Mouse (Mus musculus) embryo, embryonic 10.5 days (tissue): Measurements from ENCODE around the gene 4931429L15Rik.

ENCODE experiments used
- DNase-seq: peaks from one replicate; pipeline ENCODE4 v3.0.0-alpha.2; 2015; ENCODE audit warnings: low spot score

The 4931429L15Rik gene

GRCm38 (mm10) chr9:46327706-46328571, 8.2 kb upstream of the 4931429L15Rik start:
- peak; percentile 45 for DNase-seq

DNA sequence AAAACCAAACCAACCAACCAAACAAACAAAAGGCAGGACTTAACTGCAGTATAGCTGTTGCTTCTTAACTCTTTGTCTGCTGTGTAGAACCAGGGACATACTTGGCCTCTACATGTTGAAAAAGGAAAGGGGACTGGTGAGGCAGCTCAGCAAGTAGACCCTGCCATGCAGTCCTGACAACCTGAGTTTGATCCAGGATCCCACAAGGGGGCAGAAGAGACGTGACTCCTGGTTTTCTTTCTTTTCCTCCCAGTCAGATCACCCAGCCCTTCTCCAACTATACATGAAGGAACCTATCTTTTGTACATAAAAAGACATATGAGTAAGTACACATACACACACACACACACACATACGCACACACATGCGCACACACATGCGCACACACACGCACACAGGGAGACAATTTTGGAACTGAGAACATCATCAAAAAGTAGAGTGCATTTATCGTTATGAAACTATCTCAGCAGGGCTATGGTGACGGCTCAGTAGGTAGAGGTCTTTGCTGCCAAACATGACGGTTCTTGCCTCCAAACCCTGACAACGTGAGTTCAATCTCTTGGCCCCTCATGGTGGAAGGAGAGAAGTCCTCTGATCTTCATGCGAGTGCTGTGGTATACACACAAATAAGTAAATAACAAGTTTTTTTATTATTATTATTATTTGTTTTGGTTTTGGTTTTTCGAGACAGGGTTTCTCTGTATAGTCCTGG, 7.1 kb upstream of the 4931429L15Rik start:
- no peak for DNase-seq

- DNase-seq: no peak
These were observed 675 bp upstream of the 4931429L15Rik start for GRCm38 (mm10) chr9:46320461-46320860.

GRCm38 (mm10) chr9:46317957-46318356, 1.8 kb downstream of the 4931429L15Rik start:
- DNase-seq: no peak

GRCm38 (mm10) chr9:46316909-46317308, 2.9 kb downstream of the 4931429L15Rik start:
- no peak for DNase-seq

DNA sequence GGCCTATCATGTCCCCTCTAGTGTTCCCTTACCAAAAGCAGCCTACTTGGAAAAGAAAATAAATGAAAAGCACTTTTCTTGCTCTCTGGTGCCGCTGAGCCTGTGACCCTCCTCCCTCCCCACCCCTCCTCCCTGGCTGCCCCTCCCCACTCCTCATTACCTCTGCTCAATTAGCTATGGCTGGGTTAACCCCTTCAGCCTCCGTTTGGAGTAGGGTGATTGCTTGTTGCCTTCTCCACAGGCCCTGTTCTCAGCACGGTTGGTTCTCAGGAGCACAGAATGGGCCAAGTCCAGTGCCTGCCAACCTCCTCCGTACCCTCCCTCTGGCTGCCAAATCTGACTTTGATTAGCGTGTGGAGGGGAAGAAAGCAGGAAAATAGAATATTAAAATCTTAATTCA, 3.4 kb downstream of the 4931429L15Rik start:
- DNase-seq: peak; percentile 59

DNA sequence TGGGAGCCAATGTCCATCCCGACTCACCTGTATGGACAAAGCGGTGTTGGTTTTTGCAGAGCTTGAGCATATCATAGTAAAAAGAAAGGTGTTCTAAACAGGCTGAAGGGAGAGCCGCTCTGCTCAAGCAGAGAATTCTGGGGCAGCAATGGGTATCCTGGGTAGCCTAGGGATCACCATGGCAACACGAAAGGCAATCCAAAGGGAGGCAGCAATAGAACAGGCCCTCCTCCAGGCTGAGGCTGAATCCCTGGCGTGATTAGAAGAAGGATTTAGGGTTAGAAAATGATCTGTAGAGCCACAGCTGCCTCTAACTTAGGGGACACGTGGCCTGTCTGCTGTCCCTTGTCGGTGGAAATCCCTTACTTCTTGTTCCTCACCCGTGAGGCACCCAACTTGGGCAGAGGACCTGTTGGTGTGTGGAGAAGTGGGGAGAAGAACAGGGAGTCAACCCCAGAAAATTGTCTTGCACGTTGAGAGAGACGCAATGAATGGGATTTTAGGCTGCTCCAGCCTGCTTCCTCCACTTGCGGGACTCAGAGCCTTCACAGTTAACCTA, 3.9 kb downstream of the 4931429L15Rik start:
- peak; percentile 66 for DNase-seq

DNA sequence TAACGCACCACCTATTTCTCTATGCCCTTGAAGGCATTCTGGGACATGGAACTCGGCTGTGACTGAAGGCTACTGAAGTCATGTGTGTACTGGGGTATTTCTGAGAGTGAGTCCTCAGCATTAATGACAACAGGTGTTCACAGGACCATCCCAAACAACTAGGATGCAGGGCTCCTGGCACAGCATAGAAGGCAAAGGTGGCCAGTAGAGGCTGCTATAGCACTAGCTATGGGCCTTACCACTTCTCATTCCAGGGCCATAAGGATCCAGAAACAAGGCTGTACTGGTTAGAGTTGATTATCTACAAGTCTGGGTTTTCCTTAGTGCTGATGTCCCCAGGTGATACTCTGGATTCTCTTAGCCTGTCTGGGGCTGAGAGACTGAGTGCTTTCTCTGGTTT, 4.9 kb downstream of the 4931429L15Rik start:
- DNase-seq: peak; percentile 39

- DNase-seq: peak; percentile 91
These were observed 5.3 kb downstream of the 4931429L15Rik start for GRCm38 (mm10) chr9:46314507-46314906.

DNA sequence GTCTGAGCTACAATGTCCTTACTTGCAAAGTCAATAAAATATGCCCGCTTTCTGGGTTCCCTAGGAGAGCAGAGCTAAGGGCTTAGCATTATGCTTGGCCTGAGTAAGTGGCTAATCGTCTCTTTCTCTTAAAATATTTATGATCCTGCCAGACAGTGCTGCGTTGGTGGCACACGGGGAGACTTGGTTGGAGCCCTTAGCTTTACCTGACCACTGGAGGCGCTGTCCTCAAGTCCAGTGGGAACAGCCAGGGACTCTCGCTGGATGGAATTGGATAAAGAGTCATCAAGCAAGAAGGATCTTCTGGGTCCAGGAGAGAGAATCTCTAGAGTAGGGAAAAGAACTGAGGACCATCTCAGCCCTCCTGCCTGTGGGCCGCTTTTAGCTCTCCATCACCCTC, 10.7 kb downstream of the 4931429L15Rik start:
- DNase-seq: peak; percentile 57

DNA sequence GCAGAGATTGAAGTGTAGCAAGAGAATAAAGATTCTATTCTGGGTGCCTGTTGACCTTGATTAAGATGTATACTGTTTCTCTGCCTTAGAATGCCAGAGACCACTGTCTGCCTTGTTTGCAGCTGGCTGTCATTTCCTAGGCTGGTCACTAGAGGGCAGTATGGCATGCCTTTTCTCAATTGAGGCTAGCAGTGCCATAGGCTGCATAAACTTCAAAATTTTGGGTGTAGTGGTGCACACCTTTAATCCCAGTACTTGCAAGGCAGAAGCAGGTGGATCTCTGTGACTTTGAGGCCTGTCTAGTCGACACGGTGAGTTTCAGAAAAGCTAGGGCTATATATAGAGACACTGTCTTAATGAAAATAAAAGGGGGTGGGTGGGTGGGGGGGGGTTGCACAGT, 17.6 kb downstream of the 4931429L15Rik start:
- DNase-seq: peak; percentile 84

DNA sequence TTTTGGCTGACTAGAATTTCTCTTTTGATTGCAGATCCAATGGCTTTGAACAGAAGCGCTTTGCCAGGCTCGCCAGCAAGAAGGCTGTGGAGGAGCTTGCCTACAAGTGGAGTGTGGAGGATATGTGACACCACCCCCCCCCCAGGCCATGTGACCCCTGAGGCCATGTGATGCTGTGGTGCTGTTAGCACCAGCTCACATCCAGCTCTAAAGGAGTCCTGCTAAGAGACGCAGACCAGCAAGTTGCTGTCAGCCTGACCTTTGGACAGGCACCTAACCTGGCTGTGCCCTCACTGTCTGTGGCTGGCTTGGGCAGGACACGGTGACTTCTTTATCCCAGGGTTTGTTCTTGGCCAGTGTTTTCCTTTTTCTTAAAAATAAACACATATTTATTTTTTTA, 21.4 kb downstream of the 4931429L15Rik start:
- no peak for DNase-seq

- peak; percentile 94 for DNase-seq
These were observed 37.0 kb downstream of the 4931429L15Rik start, which contains the start of gene Bud13 for GRCm38 (mm10) chr9:46282631-46283436. Gene Bud13, plus strand, starts transcription at chr9:46283008.

- no peak for DNase-seq
These were observed 45.3 kb downstream of the 4931429L15Rik start for GRCm38 (mm10) chr9:46274494-46274893.

GRCm38 (mm10) chr9:46272677-46273454, 46.9 kb downstream of the 4931429L15Rik start, which contains the start of gene Zpr1:
Gene Zpr1, plus strand, starts transcription at chr9:46273064.
- peak; percentile 97 for DNase-seq

GRCm38 (mm10) chr9:46272070-46272469, 47.7 kb downstream of the 4931429L15Rik start:
- no peak for DNase-seq

- no peak for DNase-seq
These were observed 49.0 kb downstream of the 4931429L15Rik start for GRCm38 (mm10) chr9:46270782-46271181.

DNA sequence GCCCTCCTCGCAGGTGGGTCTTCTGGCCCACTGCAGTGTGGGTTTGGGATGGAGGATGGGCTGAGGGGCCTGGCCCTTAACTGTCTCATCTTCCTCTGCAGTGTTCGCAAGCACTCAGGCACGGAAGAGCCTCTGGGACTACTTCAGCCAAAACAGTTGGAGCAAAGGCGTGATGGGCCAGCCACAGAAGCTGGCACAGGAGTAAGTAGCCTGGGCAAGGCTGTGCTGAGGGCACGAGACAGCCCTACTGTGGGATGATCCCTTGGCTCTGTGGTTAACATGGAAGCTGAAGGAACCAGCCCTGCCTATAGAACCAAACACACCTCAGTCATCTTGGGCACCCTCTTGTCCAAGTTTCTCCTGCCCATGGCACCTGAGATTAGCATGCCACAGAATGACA, 50.7 kb downstream of the 4931429L15Rik start:
- DNase-seq: no peak

DNA sequence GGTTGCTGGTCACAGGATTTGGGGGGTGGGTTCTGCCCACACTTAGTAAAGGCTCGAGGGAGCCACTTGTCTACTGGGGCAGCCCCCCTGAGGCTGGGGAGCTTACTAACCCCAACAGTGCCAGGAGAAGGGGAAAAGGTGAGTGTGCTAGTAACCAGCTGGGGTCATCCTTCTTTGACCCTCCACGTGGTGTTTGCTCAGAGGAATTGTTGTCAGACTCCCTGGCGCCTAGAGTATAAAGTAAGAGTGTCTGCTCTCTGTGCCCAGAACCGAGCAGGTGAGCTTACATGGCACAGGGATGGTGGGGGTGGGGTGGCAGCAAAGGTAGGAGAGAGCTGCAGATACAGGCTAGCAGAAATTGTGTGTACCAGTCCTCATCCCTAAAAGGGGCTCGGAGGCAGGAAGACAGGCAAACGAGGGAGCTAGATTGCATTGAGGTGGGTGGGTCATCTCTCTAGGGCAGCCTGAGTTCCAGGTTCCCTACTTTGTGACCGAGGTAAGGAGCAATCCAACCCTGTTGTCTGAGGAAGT, 51.4 kb downstream of the 4931429L15Rik start, which contains the start of gene Apoa5:
Apoa5 (plus strand) TSS at position 291 of the 531 bp plus-strand sequence.
- DNase-seq: no peak

- no peak for DNase-seq
These were observed 58.7 kb downstream of the 4931429L15Rik start for GRCm38 (mm10) chr9:46261131-46261530.

- no peak for DNase-seq
These were observed 60.7 kb downstream of the 4931429L15Rik start for GRCm38 (mm10) chr9:46259111-46259510.
